Mouse (Mus musculus) MEL (cell line): ENCODE data around the gene Heatr3.

Experiments
- BHLHE40 ChIP-seq: IDR thresholded peaks from 2 replicates; pipeline ENCODE4 v1.6.1; 2012; ENCODE audit warnings: low read depth, mild to moderate bottlenecking, inconsistent platforms, low read length, improper control_type of control experiment, borderline replicate concordance
- CHD2 ChIP-seq: IDR thresholded peaks from 2 replicates; pipeline ENCODE4 v1.6.1; 2011; ENCODE audit warnings: low read length, improper control_type of control experiment
- CTCF ChIP-seq, 3 experiments: IDR thresholded peaks in 2 of 3; conservative IDR thresholded peaks in 1 of 3; 2 replicates each; pipeline ENCODE4 v1.5.1; 2011 to 2012; ENCODE audit warnings: low read length in 3 of 3, low read depth in 2 of 3, mild to moderate bottlenecking in 2 of 3, improper control_type of control experiment in 1 of 3, inconsistent platforms in 1 of 3, mixed read lengths in 1 of 3, moderate library complexity in 1 of 3; ENCODE audit not compliant: control insufficient read depth in 1 of 3, insufficient read depth in 1 of 3, poor library complexity in 1 of 3, severe bottlenecking in 1 of 3
- ELF1 ChIP-seq: IDR thresholded peaks from 2 replicates; pipeline ENCODE4 v1.6.1; 2014; ENCODE audit warnings: low read depth, mild to moderate bottlenecking, inconsistent platforms, low read length, improper control_type of control experiment, moderate library complexity
- EP300 ChIP-seq, 2 experiments: IDR thresholded peaks; 2 replicates each; pipeline ENCODE4 v1.6.1; 2011; ENCODE audit warnings: improper control_type of control experiment in 2 of 2, low read length in 2 of 2, low read depth in 1 of 2, mild to moderate bottlenecking in 1 of 2
- MXI1 ChIP-seq: IDR thresholded peaks from 2 replicates; pipeline ENCODE4 v1.6.1; 2011; ENCODE audit warnings: mild to moderate bottlenecking, low read depth, low read length, improper control_type of control experiment
- RAD21 ChIP-seq: IDR thresholded peaks from 2 replicates; pipeline ENCODE4 v1.6.1; 2011; ENCODE audit warnings: mild to moderate bottlenecking, low read depth, low read length, improper control_type of control experiment
- UBTF ChIP-seq: IDR thresholded peaks from 2 replicates; pipeline ENCODE4 v1.6.1; 2012; ENCODE audit warnings: low read depth, mild to moderate bottlenecking, inconsistent platforms, low read length, improper control_type of control experiment, moderate library complexity, borderline replicate concordance; ENCODE audit not compliant: insufficient read depth
- USF1 ChIP-seq: IDR thresholded peaks from 2 replicates; pipeline ENCODE4 v1.6.1; 2014; ENCODE audit warnings: low read depth, mild to moderate bottlenecking, inconsistent platforms, low read length, improper control_type of control experiment, moderate library complexity
- USF2 ChIP-seq, 2 experiments: IDR thresholded peaks; 2 replicates each; pipeline ENCODE4 v1.6.1; 2011 to 2012; ENCODE audit warnings: improper control_type of control experiment in 2 of 2, low read length in 2 of 2, borderline replicate concordance in 1 of 2, inconsistent platforms in 1 of 2, low read depth in 1 of 2, mild to moderate bottlenecking in 1 of 2; ENCODE audit not compliant: insufficient read depth in 1 of 2
- ZNF384 ChIP-seq: IDR thresholded peaks from 2 replicates; pipeline ENCODE4 v1.6.1; 2012; ENCODE audit warnings: low read depth, mild to moderate bottlenecking, inconsistent platforms, low read length, improper control_type of control experiment

GRCm38 (mm10) chr8:88160237-88160995 is 22.8 kb downstream of the Heatr3 start:
- no peak for TF ChIP-seq CHD2
- TF ChIP-seq CTCF (IDR thresholded peaks at IDR 0.05 in 2 of 3, conservative IDR thresholded peaks at IDR 0.05 in 1 of 3; ENCODE audit: control insufficient read depth in 1 of 3, insufficient read depth in 1 of 3, low read depth in 2 of 3, low read length in 3 of 3, poor library complexity in 1 of 3, severe bottlenecking in 1 of 3), result no peak
- TF ChIP-seq EP300 (IDR thresholded peaks at IDR 0.05; ENCODE audit: low read depth in 1 of 2, low read length in 2 of 2), result no peak
- no peak for TF ChIP-seq UBTF
- no peak for TF ChIP-seq USF1
- TF ChIP-seq ELF1, result no peak
- TF ChIP-seq USF2 (IDR thresholded peaks at IDR 0.05; ENCODE audit: borderline replicate concordance in 1 of 2, insufficient read depth in 1 of 2, low read depth in 1 of 2, low read length in 2 of 2), result no peak
- no peak for TF ChIP-seq BHLHE40
- TF ChIP-seq ZNF384, result no peak
- no peak for TF ChIP-seq MXI1
- no peak for TF ChIP-seq RAD21
